Mouse (Mus musculus): ENCODE data around the gene Doc2g. TPM values are rescaled to one million over a fixed set of nuclear protein-coding genes. Genes with fewer than 3 reads are reported as not detected.
"Not testable (repeated sequence)": the region's sequence is repeated elsewhere in the genome, so short reads cannot be mapped to it uniquely, and the experiment has no call there.

The Doc2g gene
- total RNA-seq (2014; rRNA removed) (8.8 and 13.4 TPM in 2 replicates), polyA plus RNA-seq (2015; fragmentation: Nextera tagmentation; extraction: Ambion mirVana) (5.4 and 5.5 TPM in 2 replicates)

GRCm38 (mm10) chr19:4003112-4003511 is at the start of gene Doc2g:
Gene Doc2g (plus strand): TSS chr19:4003313.
- no peak within 1 kb of the TSS for H3K4me2 ChIP-seq (ENCODE audit: low read depth, low read length, poor library complexity, severe bottlenecking)
- no peak for TF ChIP-seq CTCF (IDR thresholded peaks at IDR 0.05)
- ATAC-seq (ENCODE audit: low FRiP score) (no peak), DNase-seq (ENCODE audit: low spot score) (no peak)
- H3K4me3 ChIP-seq (ENCODE audit: low read depth, low read length), result no peak within 1 kb of the TSS
- WGBS, result 87% methylated on average over 1 of the region's 1 CpGs
- H3K27ac ChIP-seq (ENCODE audit: low read depth, low read length), result no peak within 1 kb of the TSS
- no peaks in the 10 kb centered on the region for H3K9me3 ChIP-seq (ENCODE audit: low read length)
- H3K36me3 ChIP-seq (ENCODE audit: insufficient read depth, low read length), result peaks cover 23% of the 10 kb centered on the region
- 0 out of 2 replicates have a peak within 1 kb of the TSS, but pooled peaks have one; percentile 4 for H3K9ac ChIP-seq (replicated peaks; ENCODE audit: low read length, poor library complexity, severe bottlenecking)
- peaks cover 7% of the 10 kb centered on the region; the same call in 1 of the 2 replicates for H3K4me1 ChIP-seq (ENCODE audit: insufficient read depth, low read length)
- H3K27me3 ChIP-seq (ENCODE audit: insufficient read depth, low read length), result no peaks in the 10 kb centered on the region

DNA sequence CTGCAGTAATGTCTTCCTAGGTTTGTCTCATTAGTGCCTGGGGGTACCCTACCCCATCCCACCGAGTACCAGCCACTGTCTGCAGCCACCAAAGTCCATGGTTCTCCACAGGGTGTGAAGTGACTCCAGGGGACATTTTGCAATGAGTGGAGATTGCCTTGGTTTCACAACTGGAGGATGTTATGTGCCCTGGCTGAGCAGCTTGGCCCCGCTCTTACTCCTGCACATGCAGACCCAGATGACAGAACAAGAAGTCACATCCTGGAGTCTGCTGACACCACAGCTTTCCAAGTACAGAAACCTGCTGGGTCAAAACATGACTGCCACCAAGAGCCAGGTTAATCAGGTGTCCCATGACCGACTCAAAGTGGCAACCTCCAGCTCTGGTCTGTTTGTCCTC is 48.1 kb upstream of the Doc2g start:
- no peaks in the 10 kb centered on the region for H3K27me3 ChIP-seq (ENCODE audit: insufficient read depth, low read length)
- no peak overlapping the region for H3K9ac ChIP-seq (replicated peaks; ENCODE audit: low read length, poor library complexity, severe bottlenecking)
- no peaks in the 10 kb centered on the region for H3K36me3 ChIP-seq (ENCODE audit: insufficient read depth, low read length)
- H3K27ac ChIP-seq (ENCODE audit: low read depth, low read length), result no peak overlapping the region
- H3K4me2 ChIP-seq (ENCODE audit: low read depth, low read length, poor library complexity, severe bottlenecking), result no peak overlapping the region
- DNase-seq (ENCODE audit: low spot score), result no peak
- 79% methylated on average over 3 of the region's 3 CpGs for WGBS
- H3K9me3 ChIP-seq (ENCODE audit: low read length), result no peaks in the 10 kb centered on the region
- no peak for TF ChIP-seq CTCF (IDR thresholded peaks at IDR 0.05)
- no peak overlapping the region for H3K4me3 ChIP-seq (ENCODE audit: low read depth, low read length)
- no peaks in the 10 kb centered on the region for H3K4me1 ChIP-seq (ENCODE audit: insufficient read depth, low read length)
- no peak for ATAC-seq (ENCODE audit: low FRiP score)

- Histone ChIP-seq H3K9me3 (ENCODE audit: low read length) (no peaks in the 10 kb centered on the region), H3K36me3 (ENCODE audit: insufficient read depth, low read length) (no peaks in the 10 kb centered on the region), H3K4me2 (ENCODE audit: low read depth, low read length, poor library complexity, severe bottlenecking) (no peak overlapping the region), H3K27me3 (ENCODE audit: insufficient read depth, low read length) (no peaks in the 10 kb centered on the region), H3K9ac (replicated peaks; ENCODE audit: low read length, poor library complexity, severe bottlenecking) (no peak overlapping the region), H3K4me1 (ENCODE audit: insufficient read depth, low read length) (no peaks in the 10 kb centered on the region), H3K27ac (ENCODE audit: low read depth, low read length) (no peak overlapping the region), H3K4me3 (ENCODE audit: low read depth, low read length) (no peak overlapping the region)
- DNase-seq (ENCODE audit: low spot score) (no peak), ATAC-seq (ENCODE audit: low FRiP score) (no peak)
- TF ChIP-seq CTCF (IDR thresholded peaks at IDR 0.05), result no peak
- 58% methylated on average over 4 of the region's 4 CpGs for whole genome bisulfite sequencing
These were observed 47.3 kb upstream of the Doc2g start for GRCm38 (mm10) chr19:3955804-3956203.

GRCm38 (mm10) chr19:3957296-3958036 is 45.6 kb upstream of the Doc2g start:
- not testable (repeated sequence) for H3K9ac ChIP-seq (replicated peaks; ENCODE audit: low read length, poor library complexity, severe bottlenecking); H3K4me3 ChIP-seq (ENCODE audit: low read depth, low read length); ATAC-seq (ENCODE audit: low FRiP score); H3K36me3 ChIP-seq (ENCODE audit: insufficient read depth, low read length); H3K9me3 ChIP-seq (ENCODE audit: low read length); H3K4me1 ChIP-seq (ENCODE audit: insufficient read depth, low read length); H3K27ac ChIP-seq (ENCODE audit: low read depth, low read length); H3K27me3 ChIP-seq (ENCODE audit: insufficient read depth, low read length); H3K4me2 ChIP-seq (ENCODE audit: low read depth, low read length, poor library complexity, severe bottlenecking); DNase-seq (ENCODE audit: low spot score)
- 83% methylated on average over 5 of the region's 5 CpGs for WGBS

DNA sequence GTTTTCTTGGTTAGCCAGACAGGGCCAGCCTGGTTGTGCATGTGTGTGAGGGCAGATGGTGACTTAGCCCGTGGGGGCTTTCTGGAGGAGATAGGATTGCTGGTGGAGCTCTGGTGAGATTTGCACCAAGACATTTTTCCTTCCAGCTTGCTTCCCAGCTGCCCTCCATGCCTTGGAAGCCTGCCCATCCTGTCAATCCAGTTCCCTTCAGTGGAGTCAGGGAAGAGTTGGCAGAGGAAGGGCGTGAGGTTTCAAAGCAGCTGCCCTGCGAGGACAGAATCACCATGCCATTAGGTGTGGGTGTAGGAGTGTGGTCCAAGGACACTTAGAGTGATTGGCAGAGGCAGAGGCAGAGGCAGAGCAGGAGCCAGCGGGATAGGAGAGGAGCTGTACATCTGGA is 44.6 kb upstream of the Doc2g start, which contains the start of gene Aldh3b3:
Aldh3b3 (plus strand) TSS at position 176 of the 400 bp plus-strand sequence.
- ATAC-seq (ENCODE audit: low FRiP score) (no peak), DNase-seq (ENCODE audit: low spot score) (peak; percentile 51)
- no peaks in the 10 kb centered on the region for H3K9me3 ChIP-seq (ENCODE audit: low read length)
- no peaks in the 10 kb centered on the region for H3K27me3 ChIP-seq (ENCODE audit: insufficient read depth, low read length)
- H3K4me1 ChIP-seq (ENCODE audit: insufficient read depth, low read length), result no peaks in the 10 kb centered on the region
- WGBS, result 74% methylated on average over 4 of the region's 4 CpGs
- H3K4me2 ChIP-seq (ENCODE audit: low read depth, low read length, poor library complexity, severe bottlenecking), result no peak within 1 kb of the TSS
- H3K27ac ChIP-seq (ENCODE audit: low read depth, low read length), result no peak within 1 kb of the TSS
- no peaks in the 10 kb centered on the region for H3K36me3 ChIP-seq (ENCODE audit: insufficient read depth, low read length)
- H3K4me3 ChIP-seq (ENCODE audit: low read depth, low read length), result no peak within 1 kb of the TSS
- no peak for TF ChIP-seq CTCF (IDR thresholded peaks at IDR 0.05)
- no peak within 1 kb of the TSS for H3K9ac ChIP-seq (replicated peaks; ENCODE audit: low read length, poor library complexity, severe bottlenecking)

- DNase-seq (ENCODE audit: low spot score) (no peak), ATAC-seq (ENCODE audit: low FRiP score) (no peak)
- Histone ChIP-seq H3K9me3 (ENCODE audit: low read length) (no peaks in the 10 kb centered on the region), H3K4me3 (ENCODE audit: low read depth, low read length) (no peak overlapping the region), H3K4me2 (ENCODE audit: low read depth, low read length, poor library complexity, severe bottlenecking) (no peak overlapping the region), H3K9ac (replicated peaks; ENCODE audit: low read length, poor library complexity, severe bottlenecking) (no peak overlapping the region), H3K27ac (ENCODE audit: low read depth, low read length) (no peak overlapping the region), H3K36me3 (ENCODE audit: insufficient read depth, low read length) (no peaks in the 10 kb centered on the region), H3K4me1 (ENCODE audit: insufficient read depth, low read length) (no peaks in the 10 kb centered on the region), H3K27me3 (ENCODE audit: insufficient read depth, low read length) (no peaks in the 10 kb centered on the region)
- no peak for TF ChIP-seq CTCF (IDR thresholded peaks at IDR 0.05)
These were observed 44.1 kb upstream of the Doc2g start for GRCm38 (mm10) chr19:3959030-3959429.
